Mouse (Mus musculus) kidney, embryonic 14.5 days (tissue): ENCODE measurements around the gene 6430548M08Rik. TPM values are rescaled to one million over a fixed set of nuclear protein-coding genes. Genes with fewer than 3 reads are reported as not detected.

ENCODE experiments used
- ATAC-seq: fragments of 200-750 bp; cut with Nextera tagmentation; 2 replicates; pipeline ENCODE4 v1.8.0; 2017; ENCODE audit warnings: moderate number of reproducible peaks, mild to moderate bottlenecking, moderate TSS enrichment, moderate library complexity; ENCODE audit not compliant: low FRiP score, low TSS enrichment
- H3K27ac ChIP-seq: fragments of 300-500 bp; sonication (generic); 2 replicates; pipeline ENCODE4 v1.5.1; 2014; ENCODE audit warnings: low read depth, mild to moderate bottlenecking, low read length, moderate library complexity, mixed read lengths
- H3K27me3 ChIP-seq: fragments of 300-500 bp; sonication (generic); 2 replicates; pipeline ENCODE4 v1.6.1; 2014; ENCODE audit warnings: mild to moderate bottlenecking, low read length; ENCODE audit not compliant: control insufficient read depth, insufficient read depth
- H3K36me3 ChIP-seq: fragments of 300-500 bp; sonication (generic); 2 replicates; pipeline ENCODE4 v1.6.1; 2014; ENCODE audit warnings: low read length, mixed read lengths; ENCODE audit not compliant: control insufficient read depth, insufficient read depth
- H3K4me1 ChIP-seq: fragments of 300-500 bp; sonication (generic); 2 replicates; pipeline ENCODE4 v1.6.1; 2014; ENCODE audit warnings: low read length, mixed read lengths; ENCODE audit not compliant: control insufficient read depth, insufficient read depth
- H3K4me2 ChIP-seq: fragments of 300-500 bp; sonication (generic); replicated peaks from 2 replicates; pipeline ENCODE4 v1.6.1; 2014; ENCODE audit warnings: low read depth, mild to moderate bottlenecking, low read length
- H3K4me3 ChIP-seq: fragments of 300-500 bp; sonication (generic); 2 replicates; pipeline ENCODE4 v1.5.1; 2014; ENCODE audit warnings: mild to moderate bottlenecking, low read length
- H3K9ac ChIP-seq: fragments of 300-500 bp; sonication (generic); 2 replicates; pipeline ENCODE4 v1.6.1; 2014; ENCODE audit warnings: low read depth, mild to moderate bottlenecking, low read length, moderate library complexity
- H3K9me3 ChIP-seq: fragments of 300-500 bp; sonication (generic); 2 replicates; pipeline ENCODE4 v1.6.1; 2016; ENCODE audit warnings: low read length; ENCODE audit not compliant: control insufficient read depth
- WGBS: fragments of 180-500 bp; shearing (Covaris S2); extraction: QIAGEN DNeasy Blood & Tissue Kit; methylation state at CpG from one replicate; pipeline ENCODE4 v1.1.7; 2014; 5-methylcytosine and 5-hydroxymethylcytosine counted together
- polyA plus RNA-seq: library from polyadenylated mRNA; unstranded; fragments of >200 nt; fragmentation: Nextera tagmentation; extraction: Ambion mirVana; gene quantifications from 2 replicates; pipeline ENCODE4 v1.2.1, GENCODE M21; 2014

The 6430548M08Rik gene
- polyA plus RNA-seq, 1 experiment from 2014 or later: 3.9 TPM

GRCm38 (mm10) chr8:120113306-120113705 is 646 bp upstream of the 6430548M08Rik start:
- peaks cover 22% of the 10 kb centered on the region for H3K27me3 ChIP-seq
- H3K4me3 ChIP-seq: peak overlapping the region; percentile 70
- peak overlapping the region; percentile 53 for H3K9ac ChIP-seq
- no peaks in the 10 kb centered on the region for H3K36me3 ChIP-seq
- peak overlapping the region; percentile 67 for H3K4me2 ChIP-seq
- WGBS: 3% methylated on average over 10 of the region's 10 CpGs
- peaks cover 12% of the 10 kb centered on the region; the same call in 1 of the 2 replicates for H3K4me1 ChIP-seq
- no peaks in the 10 kb centered on the region for H3K9me3 ChIP-seq
- ATAC-seq: peak; percentile 41
- H3K27ac ChIP-seq: peak overlapping the region; percentile 76

GRCm38 (mm10) chr8:120114315-120114841 is 426 bp downstream of the 6430548M08Rik start:
- Histone ChIP-seq H3K4me3 (peak overlapping the region; percentile 70), H3K27ac (no peak overlapping the region), H3K9ac (peak overlapping the region; percentile 63), H3K9me3 (no peaks in the 10 kb centered on the region), H3K27me3 (peaks cover 22% of the 10 kb centered on the region), H3K36me3 (no peaks in the 10 kb centered on the region), H3K4me1 (peaks cover 12% of the 10 kb centered on the region; the same call in 1 of the 2 replicates), H3K4me2 (peak overlapping the region; percentile 67)
- ATAC-seq: peak; percentile 75
- WGBS: under 1% methylated on average over 46 of the region's 46 CpGs

GRCm38 (mm10) chr8:120116600-120116999 is 2.6 kb downstream of the 6430548M08Rik start:
- no peak overlapping the region for H3K4me2 ChIP-seq
- no peaks in the 10 kb centered on the region for H3K9me3 ChIP-seq
- H3K27ac ChIP-seq: no peak overlapping the region
- no peak overlapping the region for H3K9ac ChIP-seq
- WGBS: 69% methylated on average over 7 of the region's 7 CpGs
- H3K4me3 ChIP-seq: no peak overlapping the region
- H3K4me1 ChIP-seq: peaks cover 12% of the 10 kb centered on the region; the same call in 1 of the 2 replicates
- peaks cover 22% of the 10 kb centered on the region for H3K27me3 ChIP-seq
- H3K36me3 ChIP-seq: no peaks in the 10 kb centered on the region
- no peak for ATAC-seq

- Histone ChIP-seq H3K36me3 (no peaks in the 10 kb centered on the region), H3K27ac (no peak overlapping the region), H3K9me3 (no peaks in the 10 kb centered on the region), H3K4me2 (no peak overlapping the region), H3K9ac (no peak overlapping the region), H3K4me1 (peaks cover 7% of the 10 kb centered on the region; the same call in 1 of the 2 replicates), H3K4me3 (no peak overlapping the region), H3K27me3 (peaks cover 22% of the 10 kb centered on the region)
- 59% methylated on average over 9 of the region's 9 CpGs for WGBS
- no peak for ATAC-seq
These were observed 4.2 kb downstream of the 6430548M08Rik start for GRCm38 (mm10) chr8:120118162-120118561.

GRCm38 (mm10) chr8:120118847-120119246 is 4.9 kb downstream of the 6430548M08Rik start:
- no peaks in the 10 kb centered on the region for H3K36me3 ChIP-seq
- no peaks in the 10 kb centered on the region for H3K9me3 ChIP-seq
- H3K9ac ChIP-seq: no peak overlapping the region
- H3K27ac ChIP-seq: no peak overlapping the region
- no peak overlapping the region for H3K4me2 ChIP-seq
- no peak overlapping the region for H3K4me3 ChIP-seq
- peaks cover 6% of the 10 kb centered on the region; the same call in 1 of the 2 replicates for H3K4me1 ChIP-seq
- WGBS: 76% methylated on average over 5 of the region's 5 CpGs
- peaks cover 22% of the 10 kb centered on the region for H3K27me3 ChIP-seq
- ATAC-seq: no peak

GRCm38 (mm10) chr8:120119429-120119828 is 5.5 kb downstream of the 6430548M08Rik start:
- peaks cover 4% of the 10 kb centered on the region; the same call in 1 of the 2 replicates for H3K4me1 ChIP-seq
- no peak overlapping the region for H3K9ac ChIP-seq
- no peak overlapping the region for H3K27ac ChIP-seq
- 67% methylated on average over 3 of the region's 3 CpGs for WGBS
- H3K9me3 ChIP-seq: no peaks in the 10 kb centered on the region
- H3K4me3 ChIP-seq: no peak overlapping the region
- no peaks in the 10 kb centered on the region for H3K36me3 ChIP-seq
- H3K4me2 ChIP-seq: no peak overlapping the region
- ATAC-seq: no peak
- peaks cover 18% of the 10 kb centered on the region for H3K27me3 ChIP-seq

GRCm38 (mm10) chr8:120119931-120120330 is 6.0 kb downstream of the 6430548M08Rik start:
- Histone ChIP-seq H3K27ac (no peak overlapping the region), H3K4me2 (no peak overlapping the region), H3K9ac (no peak overlapping the region), H3K36me3 (no peaks in the 10 kb centered on the region), H3K4me3 (no peak overlapping the region), H3K4me1 (no peaks in the 10 kb centered on the region), H3K9me3 (no peaks in the 10 kb centered on the region), H3K27me3 (peaks cover 13% of the 10 kb centered on the region)
- ATAC-seq: no peak
- WGBS: 85% methylated on average over 6 of the region's 6 CpGs

GRCm38 (mm10) chr8:120120951-120121350 is 7.0 kb downstream of the 6430548M08Rik start:
- Histone ChIP-seq H3K27ac (no peak overlapping the region), H3K9ac (no peak overlapping the region), H3K27me3 (peaks cover 7% of the 10 kb centered on the region; the same call in 1 of the 2 replicates), H3K4me1 (peaks cover 4% of the 10 kb centered on the region; the same call in 1 of the 2 replicates), H3K4me3 (no peak overlapping the region), H3K9me3 (no peaks in the 10 kb centered on the region), H3K4me2 (no peak overlapping the region), H3K36me3 (no peaks in the 10 kb centered on the region)
- 60% methylated on average over 5 of the region's 5 CpGs for WGBS
- ATAC-seq: no peak; the same call in 1 of the 2 replicates

GRCm38 (mm10) chr8:120124261-120124660 is 10.3 kb downstream of the 6430548M08Rik start:
- Histone ChIP-seq H3K9ac (no peak overlapping the region), H3K4me1 (peaks cover 8% of the 10 kb centered on the region; the same call in 1 of the 2 replicates), H3K27ac (no peak overlapping the region), H3K36me3 (no peaks in the 10 kb centered on the region), H3K27me3 (no peaks in the 10 kb centered on the region), H3K4me3 (no peak overlapping the region), H3K9me3 (no peaks in the 10 kb centered on the region; the same call in 1 of the 2 replicates), H3K4me2 (no peak overlapping the region)
- WGBS: 41% methylated on average over 6 of the region's 6 CpGs
- ATAC-seq: no peak
